Mouse (Mus musculus) intestine, embryonic 14.5 days (tissue): ENCODE measurements around the gene Nme3. TPM values are rescaled to one million over a fixed set of nuclear protein-coding genes. Genes with fewer than 3 reads are reported as not detected.

ENCODE experiments used
- ATAC-seq: fragments of 200-750 bp; cut with Nextera tagmentation; replicated peaks from 2 replicates; pipeline ENCODE4 v1.8.0; 2017; ENCODE audit warnings: low read depth, moderate number of reproducible peaks, moderate TSS enrichment, moderate library complexity; ENCODE audit not compliant: low FRiP score, low TSS enrichment
- DNase-seq: peaks from one replicate; pipeline ENCODE4 v3.0.0-alpha.2; 2018; ENCODE audit warnings: low spot score
- H3K27ac ChIP-seq: fragments of 300-500 bp; sonication (generic); 2 replicates; pipeline ENCODE4 v1.5.1; 2014; ENCODE audit warnings: low read depth, mild to moderate bottlenecking, control low read depth
- H3K27me3 ChIP-seq: fragments of 300-500 bp; sonication (generic); replicated peaks from 2 replicates; pipeline ENCODE4 v1.6.1; 2014; ENCODE audit warnings: low read length, control low read depth; ENCODE audit not compliant: control insufficient read depth, insufficient read depth
- H3K36me3 ChIP-seq: fragments of 300-500 bp; sonication (generic); 2 replicates; pipeline ENCODE4 v1.6.1; 2014; ENCODE audit warnings: low read length, control low read depth; ENCODE audit not compliant: control insufficient read depth, insufficient read depth
- H3K4me1 ChIP-seq: fragments of 300-500 bp; sonication (generic); replicated peaks from 2 replicates; pipeline ENCODE4 v1.6.1; 2014; ENCODE audit warnings: low read length, control low read depth, mixed read lengths; ENCODE audit not compliant: control insufficient read depth, insufficient read depth
- H3K4me2 ChIP-seq: fragments of 300-500 bp; sonication (generic); 2 replicates; pipeline ENCODE4 v1.6.1; 2014; ENCODE audit warnings: low read length
- H3K4me3 ChIP-seq: fragments of 300-500 bp; sonication (generic); 2 replicates; pipeline ENCODE4 v1.5.1; 2014; ENCODE audit warnings: low read depth, low read length, control low read depth, mixed read lengths
- H3K9ac ChIP-seq: fragments of 300-500 bp; sonication (generic); 2 replicates; pipeline ENCODE4 v1.6.1; 2014; ENCODE audit warnings: mild to moderate bottlenecking, low read length
- H3K9me3 ChIP-seq: fragments of 300-500 bp; sonication (generic); 2 replicates; pipeline ENCODE4 v1.6.1; 2016; ENCODE audit warnings: low read length, control low read depth; ENCODE audit not compliant: control insufficient read depth
- WGBS: fragments of 180-500 bp; shearing (Covaris S2); extraction: QIAGEN DNeasy Blood & Tissue Kit; methylation state at CpG from one replicate; pipeline ENCODE4 v1.1.7; 2014; 5-methylcytosine and 5-hydroxymethylcytosine counted together
- polyA plus RNA-seq: library from polyadenylated mRNA; unstranded; fragments of >200 nt; fragmentation: Nextera tagmentation; extraction: Ambion mirVana; gene quantifications from 2 replicates; pipeline ENCODE4 v1.2.1, GENCODE M21; 2014

Gene Nme3
- polyA plus RNA-seq, 1 experiment from 2014 or later = 90.7 TPM

GRCm38 (mm10) chr17:24902671-24903474 lies 6.6 kb downstream of the Nme3 start:
- H3K4me3 ChIP-seq = no peak overlapping the region
- DNase-seq (peak; percentile 65), ATAC-seq (no peak)
- H3K9me3 ChIP-seq = no peaks in the 10 kb centered on the region
- WGBS = 68% methylated on average over 9 of the region's 9 CpGs
- H3K4me1 ChIP-seq = no peaks in the 10 kb centered on the region
- no peak overlapping the region for H3K27ac ChIP-seq
- H3K36me3 ChIP-seq = peaks cover 100% of the 10 kb centered on the region
- H3K9ac ChIP-seq = no peak overlapping the region
- H3K4me2 ChIP-seq = no peak overlapping the region
- H3K27me3 ChIP-seq = no peaks in the 10 kb centered on the region

GRCm38 (mm10) chr17:24903767-24904166 lies 7.5 kb downstream of the Nme3 start:
- no peak overlapping the region for H3K27ac ChIP-seq
- no peaks in the 10 kb centered on the region for H3K9me3 ChIP-seq
- DNase-seq (no peak), ATAC-seq (no peak)
- H3K4me3 ChIP-seq = no peak overlapping the region
- WGBS = 89% methylated on average over 9 of the region's 9 CpGs
- H3K36me3 ChIP-seq = peaks cover 100% of the 10 kb centered on the region
- H3K4me1 ChIP-seq = no peaks in the 10 kb centered on the region
- H3K9ac ChIP-seq = no peak overlapping the region
- no peaks in the 10 kb centered on the region for H3K27me3 ChIP-seq
- H3K4me2 ChIP-seq = no peak overlapping the region

GRCm38 (mm10) chr17:24907591-24907990 lies 11.3 kb downstream of the Nme3 start:
- no peak overlapping the region for H3K4me3 ChIP-seq
- H3K27ac ChIP-seq = no peak overlapping the region
- no peaks in the 10 kb centered on the region for H3K27me3 ChIP-seq
- H3K9me3 ChIP-seq = no peaks in the 10 kb centered on the region
- no peaks in the 10 kb centered on the region for H3K4me1 ChIP-seq
- no peak overlapping the region for H3K4me2 ChIP-seq
- DNase-seq = no peak
- no peak overlapping the region for H3K9ac ChIP-seq
- peaks cover 100% of the 10 kb centered on the region for H3K36me3 ChIP-seq
- 95% methylated on average over 2 of the region's 2 CpGs for WGBS
- no peak for ATAC-seq

GRCm38 (mm10) chr17:24913984-24914383 lies 17.7 kb downstream of the Nme3 start:
- Histone ChIP-seq H3K9ac (no peak overlapping the region), H3K9me3 (no peaks in the 10 kb centered on the region), H3K4me1 (no peaks in the 10 kb centered on the region), H3K36me3 (peaks cover 98% of the 10 kb centered on the region), H3K27ac (no peak overlapping the region), H3K4me3 (no peak overlapping the region), H3K27me3 (no peaks in the 10 kb centered on the region), H3K4me2 (no peak overlapping the region)
- DNase-seq (no peak), ATAC-seq (no peak)

GRCm38 (mm10) chr17:24923246-24923645 lies 26.9 kb downstream of the Nme3 start:
- Histone ChIP-seq H3K36me3 (peaks cover 98% of the 10 kb centered on the region), H3K4me1 (no peaks in the 10 kb centered on the region), H3K27ac (no peak overlapping the region), H3K9ac (no peak overlapping the region), H3K9me3 (no peaks in the 10 kb centered on the region), H3K4me2 (no peak overlapping the region), H3K4me3 (no peak overlapping the region), H3K27me3 (no peaks in the 10 kb centered on the region)
- WGBS = 100% methylated on average over 1 of the region's 1 CpGs
- ATAC-seq (no peak), DNase-seq (no peak)

- Histone ChIP-seq H3K9me3 (no peaks in the 10 kb centered on the region), H3K4me2 (no peak overlapping the region), H3K4me3 (no peak overlapping the region), H3K9ac (no peak overlapping the region), H3K4me1 (0 out of 2 replicates have a peak, but pooled peaks cover 3% of the 10 kb centered on the region), H3K27me3 (no peaks in the 10 kb centered on the region), H3K36me3 (peaks cover 39% of the 10 kb centered on the region), H3K27ac (no peak overlapping the region)
- 88% methylated on average over 1 of the region's 1 CpGs for WGBS
- ATAC-seq (no peak), DNase-seq (no peak)
Observed at GRCm38 (mm10) chr17:24929506-24929905, 33.2 kb downstream of the Nme3 start.

GRCm38 (mm10) chr17:24932431-24932830 lies 36.1 kb downstream of the Nme3 start:
- 91% methylated on average over 4 of the region's 4 CpGs for WGBS
- Histone ChIP-seq H3K4me3 (no peak overlapping the region), H3K36me3 (peaks cover 10% of the 10 kb centered on the region), H3K9ac (no peak overlapping the region), H3K27me3 (no peaks in the 10 kb centered on the region), H3K9me3 (no peaks in the 10 kb centered on the region), H3K4me1 (peaks cover 16% of the 10 kb centered on the region), H3K4me2 (no peak overlapping the region), H3K27ac (no peak overlapping the region)
- ATAC-seq (no peak), DNase-seq (no peak)

GRCm38 (mm10) chr17:24933163-24933562 lies 36.9 kb downstream of the Nme3 start:
- DNase-seq (no peak), ATAC-seq (no peak)
- Histone ChIP-seq H3K4me2 (no peak overlapping the region), H3K9me3 (no peaks in the 10 kb centered on the region), H3K4me1 (peaks cover 16% of the 10 kb centered on the region), H3K27ac (no peak overlapping the region), H3K9ac (no peak overlapping the region), H3K36me3 (peaks cover 4% of the 10 kb centered on the region; the same call in 1 of the 2 replicates), H3K27me3 (no peaks in the 10 kb centered on the region), H3K4me3 (no peak overlapping the region)
- WGBS = 78% methylated on average over 4 of the region's 4 CpGs

GRCm38 (mm10) chr17:24934926-24935325 lies 38.6 kb downstream of the Nme3 start:
- Histone ChIP-seq H3K4me3 (no peak overlapping the region), H3K9ac (peak overlapping the region; percentile 62; the same call in 1 of the 2 replicates), H3K36me3 (peaks cover 4% of the 10 kb centered on the region; the same call in 1 of the 2 replicates), H3K27me3 (no peaks in the 10 kb centered on the region), H3K9me3 (no peaks in the 10 kb centered on the region), H3K4me2 (peak overlapping the region; percentile 70), H3K27ac (no peak overlapping the region), H3K4me1 (peaks cover 16% of the 10 kb centered on the region)
- 77% methylated on average over 4 of the region's 4 CpGs for WGBS
- no peak for DNase-seq
- ATAC-seq = no peak
